Mouse (Mus musculus): ENCODE data around the gene Iqub. TPM values are rescaled to one million over a fixed set of nuclear protein-coding genes. Genes with fewer than 3 reads are reported as not detected.

The Iqub gene
- polyA plus RNA-seq, 1 experiment from 2014 or later: not detected

DNA sequence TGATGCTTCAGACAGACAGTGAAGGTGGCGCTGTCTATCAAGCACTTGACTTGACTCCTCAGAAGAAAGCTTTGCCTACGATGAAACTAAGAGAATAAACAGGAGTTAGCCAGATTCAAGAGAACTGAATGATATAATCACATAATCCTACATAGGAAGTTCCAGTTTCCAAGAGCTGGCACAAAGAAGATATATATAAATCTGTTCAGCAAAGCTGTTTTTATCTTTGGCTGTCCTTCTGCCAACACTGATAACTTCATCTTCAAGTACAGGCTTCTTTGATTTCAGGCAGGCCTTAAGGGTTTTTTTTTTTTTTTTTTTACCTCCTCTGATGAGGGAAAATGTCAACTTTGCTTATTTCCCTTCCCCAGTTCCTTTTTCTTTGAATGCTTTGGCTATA, 44.7 kb downstream of the Iqub start:
- WGBS (ENCODE audit: insufficient replicate concordance): 72% methylated on average over 2 of the region's 2 CpGs
- Histone ChIP-seq H3K27ac (replicated peaks) (no peak overlapping the region), H3K9me3 (replicated peaks) (no peaks in the 10 kb centered on the region), H3K27me3 (no peaks in the 10 kb centered on the region), H3K4me1 (replicated peaks) (no peaks in the 10 kb centered on the region), H3K9ac (no peak overlapping the region), H3K4me2 (no peak overlapping the region), H3K36me3 (replicated peaks) (no peaks in the 10 kb centered on the region), H3K4me3 (replicated peaks) (no peak overlapping the region)
- no peak for ATAC-seq (ENCODE audit: insufficient read depth)

DNA sequence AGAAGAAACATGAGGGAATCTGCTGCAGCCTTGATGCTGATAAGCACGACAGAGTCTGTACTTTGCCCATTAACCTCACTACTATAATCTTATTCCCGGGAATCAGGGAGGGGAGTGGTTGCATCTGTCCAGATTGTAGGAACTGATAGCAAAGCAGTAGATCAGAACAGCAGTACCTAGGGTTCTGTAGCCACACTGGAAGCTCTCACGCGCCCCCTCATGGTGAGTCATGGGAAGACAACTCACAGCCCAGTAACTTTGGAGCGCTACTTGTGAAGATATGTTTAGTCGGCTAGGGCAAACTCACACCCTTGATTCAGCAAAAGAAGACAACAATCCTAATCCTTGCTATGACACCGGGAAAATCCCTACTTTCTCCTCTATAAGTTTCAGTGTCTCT, 58.8 kb downstream of the Iqub start:
- Histone ChIP-seq H3K27ac (replicated peaks) (no peak overlapping the region), H3K4me1 (replicated peaks) (no peaks in the 10 kb centered on the region), H3K27me3 (no peaks in the 10 kb centered on the region), H3K36me3 (replicated peaks) (no peaks in the 10 kb centered on the region), H3K9me3 (replicated peaks) (no peaks in the 10 kb centered on the region), H3K4me3 (replicated peaks) (no peak overlapping the region), H3K9ac (no peak overlapping the region), H3K4me2 (no peak overlapping the region)
- WGBS (ENCODE audit: insufficient replicate concordance): 36% methylated on average over 7 of the region's 7 CpGs
- no peak for ATAC-seq (ENCODE audit: insufficient read depth)

DNA sequence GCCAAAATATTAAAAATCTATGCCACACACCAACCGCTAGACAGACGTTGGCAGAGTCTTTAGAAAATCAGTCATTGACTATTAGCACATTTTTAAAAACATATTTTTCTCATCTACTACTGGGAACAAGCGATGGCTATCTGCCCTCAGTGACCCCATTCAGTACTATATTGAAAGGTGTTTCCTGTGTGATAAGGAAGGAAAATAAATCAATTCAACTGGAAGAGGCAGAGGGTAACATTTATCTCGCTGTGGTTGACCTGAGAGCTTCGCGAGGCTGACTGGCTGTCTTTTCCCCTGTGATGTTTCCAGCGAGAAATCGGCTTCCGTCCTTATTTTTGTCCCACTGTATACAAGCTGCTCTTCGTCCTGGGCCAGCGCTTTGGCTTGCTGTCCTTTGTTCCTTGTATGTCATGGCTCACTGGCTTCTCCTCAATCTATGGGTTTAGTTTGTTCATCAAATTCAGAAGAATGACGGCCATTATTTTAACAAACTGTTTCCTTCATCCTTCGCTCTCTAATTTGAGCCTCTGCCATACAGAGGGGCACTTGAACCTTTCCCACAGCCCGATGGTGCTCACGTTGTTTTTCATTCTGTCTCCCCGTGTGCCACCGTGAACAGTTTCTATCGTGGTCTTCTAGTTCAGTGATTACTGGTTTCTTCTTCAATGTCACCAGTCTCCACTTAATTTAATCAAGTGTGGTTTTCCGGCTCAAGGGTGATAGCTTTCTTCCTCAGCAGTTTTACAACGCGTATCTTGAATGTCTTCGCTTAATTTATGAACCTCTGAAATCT, 63.6 kb downstream of the Iqub start:
- 19% methylated on average over 22 of the region's 22 CpGs for WGBS (ENCODE audit: insufficient replicate concordance)
- Histone ChIP-seq H3K9me3 (replicated peaks) (no peaks in the 10 kb centered on the region), H3K9ac (no peak overlapping the region), H3K4me3 (replicated peaks) (no peak overlapping the region), H3K27me3 (no peaks in the 10 kb centered on the region), H3K4me2 (no peak overlapping the region), H3K4me1 (replicated peaks) (no peaks in the 10 kb centered on the region), H3K27ac (replicated peaks) (no peak overlapping the region), H3K36me3 (replicated peaks) (no peaks in the 10 kb centered on the region)
- ATAC-seq (ENCODE audit: insufficient read depth): no peak

DNA sequence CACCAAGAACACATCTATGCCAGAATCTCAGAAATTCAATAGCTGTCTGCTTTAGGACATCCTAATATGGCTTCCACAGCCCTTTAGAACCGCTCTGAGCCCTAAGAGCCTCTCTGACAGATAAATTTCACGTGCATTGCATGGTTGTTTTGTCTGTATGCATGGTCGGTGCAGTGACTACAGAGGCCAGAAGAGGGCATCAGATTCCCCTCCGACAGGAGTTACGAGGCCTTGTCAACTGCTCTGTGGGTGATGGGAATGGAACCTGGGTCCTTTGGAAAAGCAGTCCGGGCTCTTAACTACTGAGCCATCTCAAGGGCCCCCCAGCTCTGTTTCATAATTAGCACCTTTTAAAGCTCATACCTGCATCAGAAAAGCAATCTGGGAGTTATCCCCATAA, 64.6 kb downstream of the Iqub start:
- Histone ChIP-seq H3K4me1 (replicated peaks) (no peaks in the 10 kb centered on the region), H3K9ac (no peak overlapping the region), H3K4me2 (no peak overlapping the region), H3K9me3 (replicated peaks) (no peaks in the 10 kb centered on the region), H3K27me3 (no peaks in the 10 kb centered on the region), H3K36me3 (replicated peaks) (no peaks in the 10 kb centered on the region), H3K27ac (replicated peaks) (no peak overlapping the region), H3K4me3 (replicated peaks) (no peak overlapping the region)
- ATAC-seq (ENCODE audit: insufficient read depth): no peak
- 69% methylated on average over 6 of the region's 6 CpGs for WGBS (ENCODE audit: insufficient replicate concordance)

DNA sequence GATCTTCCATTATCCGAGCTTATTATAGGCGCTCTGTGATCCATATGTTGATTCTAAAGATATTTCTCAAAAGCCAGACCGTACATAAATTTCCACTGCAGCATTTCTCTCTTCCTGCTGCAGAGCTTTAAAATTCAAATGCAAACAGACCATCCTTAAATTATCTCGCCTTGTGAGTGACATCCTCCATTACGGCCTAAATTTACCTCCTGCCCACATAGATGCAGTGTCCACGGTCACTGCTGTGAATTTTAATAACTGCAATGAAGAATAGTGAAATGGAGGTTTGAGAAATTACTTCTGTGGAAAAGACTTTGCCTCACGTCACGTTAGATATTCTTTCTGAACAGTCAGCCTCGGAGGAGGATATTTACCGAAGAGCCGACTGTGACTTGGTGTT, 98.8 kb downstream of the Iqub start:
- no peak overlapping the region for H3K9ac ChIP-seq
- H3K4me2 ChIP-seq: no peak overlapping the region
- no peak overlapping the region for H3K27ac ChIP-seq (replicated peaks)
- H3K9me3 ChIP-seq (replicated peaks): no peaks in the 10 kb centered on the region
- no peak for ATAC-seq (ENCODE audit: insufficient read depth)
- H3K36me3 ChIP-seq (replicated peaks): no peaks in the 10 kb centered on the region
- no peak overlapping the region for H3K4me3 ChIP-seq (replicated peaks)
- no peaks in the 10 kb centered on the region for H3K27me3 ChIP-seq
- 69% methylated on average over 11 of the region's 11 CpGs for WGBS (ENCODE audit: insufficient replicate concordance)
- H3K4me1 ChIP-seq (replicated peaks): no peaks in the 10 kb centered on the region

DNA sequence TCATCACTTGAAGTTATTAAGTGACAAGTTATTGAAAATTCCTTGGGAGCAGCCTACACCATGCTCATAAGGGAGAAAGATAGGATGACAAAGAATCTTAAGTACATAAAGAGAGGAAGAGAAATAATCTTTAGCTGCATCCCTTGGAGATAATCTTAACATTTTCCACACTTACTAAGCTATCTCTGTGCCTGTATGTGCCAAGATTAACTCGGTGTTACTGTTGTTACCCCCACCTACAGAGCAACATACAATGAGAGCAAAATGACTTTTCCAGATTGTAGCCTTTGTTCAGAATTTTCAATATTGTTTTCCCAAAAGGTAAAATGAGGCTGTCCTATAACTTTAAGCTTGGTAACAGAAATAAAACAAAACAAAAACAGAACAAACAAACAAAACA, 99.4 kb downstream of the Iqub start:
- 57% methylated on average over 1 of the region's 1 CpGs for WGBS (ENCODE audit: insufficient replicate concordance)
- Histone ChIP-seq H3K27me3 (no peaks in the 10 kb centered on the region), H3K36me3 (replicated peaks) (no peaks in the 10 kb centered on the region), H3K4me1 (replicated peaks) (no peaks in the 10 kb centered on the region), H3K9me3 (replicated peaks) (no peaks in the 10 kb centered on the region), H3K4me3 (replicated peaks) (no peak overlapping the region), H3K27ac (replicated peaks) (no peak overlapping the region), H3K4me2 (no peak overlapping the region), H3K9ac (no peak overlapping the region)
- no peak for ATAC-seq (ENCODE audit: insufficient read depth)

DNA sequence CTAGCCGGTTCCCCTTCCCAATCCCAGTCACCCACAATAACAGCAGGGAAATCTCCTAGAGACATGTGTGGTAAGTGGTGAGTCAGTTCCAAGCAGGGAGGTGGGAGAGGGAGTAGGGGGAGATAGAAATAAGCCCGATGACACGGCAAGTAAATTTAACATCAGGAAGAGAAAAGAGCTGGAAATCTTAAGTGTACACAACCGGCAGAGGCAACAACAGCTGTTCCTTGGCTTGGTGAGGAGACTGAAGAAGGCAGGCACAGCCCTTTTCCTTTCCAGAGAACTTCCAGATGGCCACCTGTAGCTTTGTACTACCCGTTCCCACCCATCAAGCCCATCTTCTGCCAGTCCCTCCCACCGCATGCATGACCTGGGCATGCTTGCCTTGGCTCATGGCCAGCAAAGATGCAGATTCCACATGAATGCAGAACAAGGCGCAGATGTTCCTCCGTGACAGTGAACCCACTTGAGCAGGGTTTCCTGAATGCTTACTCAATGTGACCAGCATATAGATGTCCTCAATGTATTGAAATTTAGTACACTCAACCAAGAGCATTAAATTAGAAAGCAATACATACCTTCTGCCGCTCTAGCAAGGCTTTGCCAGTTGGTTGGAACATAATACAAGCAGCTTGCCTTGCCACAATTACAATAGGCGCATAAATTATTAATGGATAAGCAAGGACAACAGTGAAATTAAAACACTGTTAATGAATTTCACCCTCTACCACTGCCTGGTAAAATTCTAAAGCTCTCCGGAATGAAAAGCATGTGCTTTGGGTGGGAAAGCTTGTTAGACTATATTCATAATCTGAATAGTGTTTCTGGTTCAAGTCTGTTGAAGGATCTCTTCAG, 106.1 kb downstream of the Iqub start:
- no peak overlapping the region for H3K4me3 ChIP-seq (replicated peaks)
- no peak overlapping the region for H3K9ac ChIP-seq
- no peak overlapping the region for H3K27ac ChIP-seq (replicated peaks)
- WGBS (ENCODE audit: insufficient replicate concordance): 68% methylated on average over 11 of the region's 11 CpGs
- no peaks in the 10 kb centered on the region for H3K27me3 ChIP-seq
- no peak overlapping the region for H3K4me2 ChIP-seq
- no peak for ATAC-seq (ENCODE audit: insufficient read depth)
- H3K4me1 ChIP-seq (replicated peaks): no peaks in the 10 kb centered on the region
- H3K36me3 ChIP-seq (replicated peaks): no peaks in the 10 kb centered on the region
- H3K9me3 ChIP-seq (replicated peaks): no peaks in the 10 kb centered on the region

DNA sequence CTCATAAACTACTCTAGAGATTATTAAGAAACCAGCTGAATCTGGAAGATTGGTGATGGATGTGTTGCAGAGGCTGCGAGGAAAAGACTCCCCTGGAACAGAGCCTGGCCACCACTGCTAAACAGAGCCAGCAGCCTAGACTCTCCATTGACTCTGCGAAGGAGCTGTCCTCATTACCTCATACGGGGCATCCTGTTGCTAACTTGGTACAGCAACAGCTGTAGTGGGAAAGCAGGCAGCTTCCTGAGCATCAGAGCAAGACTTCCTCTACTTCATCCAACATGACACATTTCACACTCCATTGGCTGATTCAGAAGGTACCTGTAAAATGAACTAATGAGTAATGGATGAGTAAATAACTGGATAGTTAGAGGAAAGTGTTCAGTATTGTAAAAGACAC, 107.1 kb downstream of the Iqub start:
- no peak for ATAC-seq (ENCODE audit: insufficient read depth)
- Histone ChIP-seq H3K27ac (replicated peaks) (no peak overlapping the region), H3K27me3 (no peaks in the 10 kb centered on the region), H3K9me3 (replicated peaks) (no peaks in the 10 kb centered on the region), H3K4me2 (no peak overlapping the region), H3K9ac (no peak overlapping the region), H3K4me3 (replicated peaks) (no peak overlapping the region), H3K4me1 (replicated peaks) (no peaks in the 10 kb centered on the region), H3K36me3 (replicated peaks) (no peaks in the 10 kb centered on the region)
- 52% methylated on average over 3 of the region's 3 CpGs for WGBS (ENCODE audit: insufficient replicate concordance)

DNA sequence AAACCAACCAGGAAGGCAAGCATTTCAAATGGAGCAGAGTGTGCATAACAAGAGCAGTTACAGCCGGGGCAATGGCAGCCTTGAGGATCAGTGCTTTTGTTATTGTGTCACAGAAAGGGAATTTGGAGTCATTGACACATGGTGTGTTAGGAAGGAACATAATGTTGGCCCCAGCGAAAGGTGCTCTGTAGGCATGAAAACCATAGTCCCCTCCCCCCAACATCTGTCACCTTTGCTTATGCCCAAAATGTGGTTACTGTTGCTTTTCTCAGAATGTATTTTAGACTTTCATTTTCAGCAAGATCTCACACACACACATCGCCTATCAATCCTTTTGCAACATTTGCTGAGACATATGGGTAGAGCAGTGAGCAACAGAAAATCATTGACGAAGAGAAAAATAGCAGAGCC, 117.6 kb downstream of the Iqub start:
- ATAC-seq (ENCODE audit: insufficient read depth): no peak
- Histone ChIP-seq H3K9ac (no peak overlapping the region), H3K27me3 (no peaks in the 10 kb centered on the region), H3K27ac (replicated peaks) (no peak overlapping the region), H3K36me3 (replicated peaks) (no peaks in the 10 kb centered on the region), H3K4me1 (replicated peaks) (no peaks in the 10 kb centered on the region), H3K4me3 (replicated peaks) (no peak overlapping the region), H3K4me2 (no peak overlapping the region), H3K9me3 (replicated peaks) (no peaks in the 10 kb centered on the region)
- 60% methylated on average over 4 of the region's 4 CpGs for WGBS (ENCODE audit: insufficient replicate concordance)
